In the genomic region with DNA sequence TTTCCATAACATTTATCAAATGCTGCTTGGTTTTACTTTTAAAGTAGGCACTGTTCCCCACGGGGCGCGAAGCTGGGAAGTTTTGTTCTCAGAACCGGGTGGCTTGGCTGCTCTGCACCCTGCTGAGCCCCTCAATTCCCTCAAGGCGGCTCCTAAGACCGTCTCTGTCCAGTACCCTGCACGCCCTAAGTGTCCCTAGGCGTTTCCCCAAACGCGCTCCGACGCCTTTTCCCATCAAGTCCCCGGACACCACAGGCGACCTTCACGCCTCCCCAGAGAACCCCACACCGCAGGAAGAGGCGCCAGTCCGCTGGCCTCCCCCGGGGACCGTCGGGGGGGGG, we compare ENCODE assay signal across 8 mouse cellular contexts. TPM values are rescaled to one million over a fixed set of nuclear protein-coding genes. Genes with fewer than 3 reads are reported as not detected.
DNase-seq lines count a peak whose midpoint lies in the region; ATAC-seq lines count a peak whose summit lies in the region.

No protein-coding gene starts in this region.

- H3K4me1 ChIP-seq in intestine, embryonic 14.5 days (replicated peaks; ENCODE audit: control insufficient read depth, insufficient read depth, low read length): peaks cover 8% of the 10 kb centered on the region
- peaks cover 23% of the 10 kb centered on the region for H3K4me1 ChIP-seq in neural tube, embryonic 13.5 days (replicated peaks)

- no peak overlapping the region for H3K27ac ChIP-seq in intestine, embryonic 14.5 days (ENCODE audit: low read depth)
- no peak overlapping the region for H3K27ac ChIP-seq in neural tube, embryonic 13.5 days (replicated peaks)

- no peak for ATAC-seq in intestine, embryonic 14.5 days (replicated peaks; ENCODE audit: low FRiP score, low TSS enrichment, low read depth)
- ATAC-seq in neural tube, embryonic 13.5 days (ENCODE audit: low read depth): peak; percentile 61; the same call in 1 of the 2 replicates

- H3K4me2 ChIP-seq in intestine, embryonic 14.5 days (ENCODE audit: low read length): peak overlapping the region; percentile 97
- peak overlapping the region; percentile 95 for H3K4me2 ChIP-seq in neural tube, embryonic 13.5 days

- peak overlapping the region; percentile 64 for H3K4me3 ChIP-seq in intestine, embryonic 14.5 days (ENCODE audit: low read depth, low read length)
- peak overlapping the region; percentile 72 for H3K4me3 ChIP-seq in neural tube, embryonic 13.5 days

- WGBS in intestine, embryonic 14.5 days: under 1% methylated on average over 21 of the region's 21 CpGs
- under 1% methylated on average over 18 of the region's 21 CpGs for WGBS in neural tube, embryonic 13.5 days

- H3K27me3 ChIP-seq in intestine, embryonic 14.5 days (replicated peaks; ENCODE audit: control insufficient read depth, insufficient read depth, low read length): peaks cover 53% of the 10 kb centered on the region
- peaks cover 57% of the 10 kb centered on the region for H3K27me3 ChIP-seq in neural tube, embryonic 13.5 days

- H3K36me3 ChIP-seq in intestine, embryonic 14.5 days (ENCODE audit: control insufficient read depth, insufficient read depth, low read length): no peaks in the 10 kb centered on the region
- H3K36me3 ChIP-seq in neural tube, embryonic 13.5 days: no peaks in the 10 kb centered on the region

- peak; percentile 13 to 27 for DNase-seq in adrenal gland, postnatal 36 days
- DNase-seq in adrenal gland, adult 8-10 months: no peak
- peak; percentile 5 for DNase-seq in ovary, postnatal 14 days (ENCODE audit: low spot score)
- DNase-seq in ovary, postnatal 36 days (ENCODE audit: low spot score): no peak
- peak; percentile 74 for DNase-seq in intestine, embryonic 14.5 days (ENCODE audit: low spot score)
- no peak for DNase-seq in cerebellum, postnatal 36 days
- no peak for DNase-seq in cerebellum, adult 8-10 months

- H3K9me3 ChIP-seq in intestine, embryonic 14.5 days (ENCODE audit: control insufficient read depth, low read length): 0 out of 2 replicates have a peak, but pooled peaks cover 2% of the 10 kb centered on the region
- H3K9me3 ChIP-seq in neural tube, embryonic 13.5 days: no peaks in the 10 kb centered on the region; the same call in 1 of the 2 replicates

- H3K9ac ChIP-seq in intestine, embryonic 14.5 days (ENCODE audit: low read length): no peak overlapping the region
- H3K9ac ChIP-seq in neural tube, embryonic 13.5 days: peak overlapping the region; percentile 76

RNA-seq across cellular contexts. Expression of gene Coch, which starts 0.3 kb away (rescaled TPM):
- under 1 TPM in 1 of 2 experiments, not detected in 1; 0.36 TPM for total RNA-seq in adrenal gland, postnatal 36 days (2021)
- total RNA-seq in adrenal gland, adult 8-10 months (2022): 1 to 10 TPM in 2 of 4 experiments, under 1 TPM in 2; 0.12 to 8.4 (median 2.1) TPM
- polyA plus RNA-seq in intestine, embryonic 14.5 days (2014; fragmentation: Nextera tagmentation; extraction: Ambion mirVana): 1.0 and 1.9 TPM in 2 replicates
- 8.6 and 11.5 TPM in 2 replicates for polyA plus RNA-seq in neural tube, embryonic 13.5 days (2015; fragmentation: Nextera tagmentation; extraction: Ambion mirVana)

Comparison
In these comparisons a context has a peak if more than half of its experiments do, and no peak if none do; other contexts are left out.
1. DNase-seq: peak in adrenal gland, postnatal 36 days (2 of 2), ovary, postnatal 14 days (single experiment) and intestine, embryonic 14.5 days (single experiment); none in adrenal gland, adult 8-10 months (single experiment), ovary, postnatal 36 days (single experiment), cerebellum, postnatal 36 days (0 of 2) and cerebellum, adult 8-10 months (single experiment).